Mouse (Mus musculus) kidney, postnatal 0 days (tissue): ENCODE results near the gene Tubal3. TPM values are rescaled to one million over a fixed set of nuclear protein-coding genes. Genes with fewer than 3 reads are reported as not detected.
A peak's percentile ranks its signal among the peaks of the same experiment; 100 is the strongest.
"Not testable (repeated sequence)": the region's sequence is repeated elsewhere in the genome, so short reads cannot be mapped to it uniquely, and the experiment has no call there.

Experiments
- ATAC-seq: fragments of 200-750 bp; cut with Nextera tagmentation; replicated peaks from 2 replicates; pipeline ENCODE4 v1.8.0; 2017; ENCODE audit warnings: low read depth, moderate number of reproducible peaks, moderate TSS enrichment, moderate library complexity; ENCODE audit not compliant: low FRiP score
- DNase-seq: peaks from one replicate; pipeline ENCODE4 v3.0.0-alpha.2; 2016; ENCODE audit warnings: low spot score
- H3K27ac ChIP-seq: fragments of 300-500 bp; sonication (generic); 2 replicates; pipeline ENCODE4 v1.5.1; 2014; ENCODE audit warnings: mild to moderate bottlenecking
- H3K27me3 ChIP-seq: fragments of 300-500 bp; sonication (generic); 2 replicates; pipeline ENCODE4 v1.6.1; 2014; ENCODE audit warnings: low read length, mixed read lengths; ENCODE audit not compliant: insufficient read depth
- H3K36me3 ChIP-seq: fragments of 300-500 bp; sonication (generic); 2 replicates; pipeline ENCODE4 v1.6.1; 2014; ENCODE audit warnings: low read length, mixed read lengths; ENCODE audit not compliant: insufficient read depth
- H3K4me1 ChIP-seq: fragments of 300-500 bp; sonication (generic); replicated peaks from 2 replicates; pipeline ENCODE4 v1.6.1; 2014; ENCODE audit warnings: antibody characterized with exemption, low read length, mixed read lengths; ENCODE audit not compliant: insufficient read depth
- H3K4me2 ChIP-seq: fragments of 300-500 bp; sonication (generic); 2 replicates; pipeline ENCODE4 v1.6.1; 2014; ENCODE audit warnings: mild to moderate bottlenecking, low read length, moderate library complexity, mixed read lengths
- H3K4me3 ChIP-seq: fragments of 300-500 bp; sonication (generic); replicated peaks from 2 replicates; pipeline ENCODE4 v1.5.1; 2014; ENCODE audit warnings: low read depth, low read length
- H3K9ac ChIP-seq: fragments of 300-500 bp; sonication (generic); 2 replicates; pipeline ENCODE4 v1.6.1; 2014; ENCODE audit warnings: low read depth, low read length
- H3K9me3 ChIP-seq: fragments of 300-500 bp; sonication (generic); replicated peaks from 2 replicates; pipeline ENCODE4 v1.6.1; 2016; ENCODE audit warnings: low read length, inconsistent platforms, mixed read lengths
- CTCF ChIP-seq: IDR thresholded peaks from 2 replicates; pipeline ENCODE4 v1.5.1; 2016; ENCODE audit warnings: antibody characterized with exemption, low read depth, mild to moderate bottlenecking, moderate library complexity
- WGBS: fragments of 180-500 bp; shearing (Covaris S2); extraction: QIAGEN DNeasy Blood & Tissue Kit; methylation state at CpG from one replicate; pipeline ENCODE4 v1.1.7; 2014; 5-methylcytosine and 5-hydroxymethylcytosine counted together
- polyA plus RNA-seq: library from polyadenylated mRNA; unstranded; fragments of >200 nt; fragmentation: Nextera tagmentation; extraction: Ambion mirVana; gene quantifications from 2 replicates; pipeline ENCODE4 v1.2.1, GENCODE M21; 2015

Gene Tubal3
- polyA plus RNA-seq, 1 experiment from 2014 or later = not detected

- H3K4me1 ChIP-seq = no peaks in the 10 kb centered on the region; the same call in 1 of the 2 replicates
- no peak for ATAC-seq
- H3K27me3 ChIP-seq = no peaks in the 10 kb centered on the region
- H3K36me3 ChIP-seq = no peaks in the 10 kb centered on the region
- no peaks in the 10 kb centered on the region for H3K9me3 ChIP-seq
- no peak overlapping the region for H3K4me3 ChIP-seq
- no peak overlapping the region for H3K9ac ChIP-seq
- no peak for DNase-seq
- H3K27ac ChIP-seq = no peak overlapping the region
- H3K4me2 ChIP-seq = no peak overlapping the region
- WGBS = 70% methylated on average over 8 of the region's 8 CpGs
- no peak for TF ChIP-seq CTCF
Measured at GRCm38 (mm10) chr13:3894549-3894948, 23.5 kb upstream of the Tubal3 start.

GRCm38 (mm10) chr13:3895397-3895980 lies 22.6 kb upstream of the Tubal3 start:
- DNase-seq (no peak), ATAC-seq (no peak)
- no peaks in the 10 kb centered on the region for H3K36me3 ChIP-seq
- H3K4me2 ChIP-seq = no peak overlapping the region
- no peaks in the 10 kb centered on the region for H3K4me1 ChIP-seq
- no peaks in the 10 kb centered on the region for H3K9me3 ChIP-seq
- H3K27me3 ChIP-seq = no peaks in the 10 kb centered on the region
- no peak overlapping the region for H3K27ac ChIP-seq
- no peak overlapping the region for H3K9ac ChIP-seq
- no peak overlapping the region for H3K4me3 ChIP-seq
- no peak for TF ChIP-seq CTCF
- WGBS = 86% methylated on average over 8 of the region's 8 CpGs

GRCm38 (mm10) chr13:3896032-3896431 lies 22.0 kb upstream of the Tubal3 start:
- H3K36me3 ChIP-seq = no peaks in the 10 kb centered on the region
- H3K4me2 ChIP-seq = no peak overlapping the region
- no peaks in the 10 kb centered on the region for H3K9me3 ChIP-seq
- no peak overlapping the region for H3K9ac ChIP-seq
- no peaks in the 10 kb centered on the region for H3K4me1 ChIP-seq
- H3K27me3 ChIP-seq = no peaks in the 10 kb centered on the region
- no peak for TF ChIP-seq CTCF
- ATAC-seq (no peak), DNase-seq (no peak)
- H3K27ac ChIP-seq = no peak overlapping the region
- H3K4me3 ChIP-seq = no peak overlapping the region
- WGBS = 86% methylated on average over 6 of the region's 6 CpGs

- WGBS = 30% methylated on average over 5 of the region's 5 CpGs
- Histone ChIP-seq H3K4me1 (no peaks in the 10 kb centered on the region), H3K9ac (no peak overlapping the region), H3K4me3 (no peak overlapping the region), H3K9me3 (no peaks in the 10 kb centered on the region), H3K36me3 (no peaks in the 10 kb centered on the region), H3K4me2 (no peak overlapping the region), H3K27ac (no peak overlapping the region), H3K27me3 (no peaks in the 10 kb centered on the region)
- TF ChIP-seq CTCF = peak; percentile 92
- no peak for ATAC-seq
- DNase-seq = peak; percentile 81
Measured at GRCm38 (mm10) chr13:3896913-3897312, 21.2 kb upstream of the Tubal3 start.

GRCm38 (mm10) chr13:3898202-3898601 lies 19.9 kb upstream of the Tubal3 start:
- not testable (repeated sequence) for H3K9ac ChIP-seq, H3K36me3 ChIP-seq, H3K4me3 ChIP-seq, H3K4me2 ChIP-seq, ATAC-seq, H3K27me3 ChIP-seq, H3K9me3 ChIP-seq, DNase-seq, H3K4me1 ChIP-seq, H3K27ac ChIP-seq
- 97% methylated on average over 5 of the region's 5 CpGs for WGBS

GRCm38 (mm10) chr13:3899301-3899700 lies 18.8 kb upstream of the Tubal3 start:
- Histone ChIP-seq H3K27ac (no peak overlapping the region), H3K4me2 (no peak overlapping the region), H3K4me3 (no peak overlapping the region), H3K36me3 (no peaks in the 10 kb centered on the region), H3K4me1 (no peaks in the 10 kb centered on the region), H3K27me3 (no peaks in the 10 kb centered on the region), H3K9me3 (no peaks in the 10 kb centered on the region), H3K9ac (no peak overlapping the region)
- TF ChIP-seq CTCF = no peak
- DNase-seq (no peak), ATAC-seq (no peak; the same call in 1 of the 2 replicates)
- WGBS = 80% methylated on average over 9 of the region's 9 CpGs

GRCm38 (mm10) chr13:3907151-3907696 lies 10.8 kb upstream of the Tubal3 start:
- no peak overlapping the region for H3K4me2 ChIP-seq
- 80% methylated on average over 6 of the region's 6 CpGs for WGBS
- H3K4me3 ChIP-seq = no peak overlapping the region
- DNase-seq = no peak
- no peak for ATAC-seq
- no peaks in the 10 kb centered on the region for H3K4me1 ChIP-seq
- no peak for TF ChIP-seq CTCF
- H3K9me3 ChIP-seq = no peaks in the 10 kb centered on the region
- no peak overlapping the region for H3K9ac ChIP-seq
- no peaks in the 10 kb centered on the region for H3K36me3 ChIP-seq
- H3K27ac ChIP-seq = no peak overlapping the region
- H3K27me3 ChIP-seq = no peaks in the 10 kb centered on the region
